Mouse (Mus musculus): Measurements from ENCODE around the gene Cnnm4.

DNA sequence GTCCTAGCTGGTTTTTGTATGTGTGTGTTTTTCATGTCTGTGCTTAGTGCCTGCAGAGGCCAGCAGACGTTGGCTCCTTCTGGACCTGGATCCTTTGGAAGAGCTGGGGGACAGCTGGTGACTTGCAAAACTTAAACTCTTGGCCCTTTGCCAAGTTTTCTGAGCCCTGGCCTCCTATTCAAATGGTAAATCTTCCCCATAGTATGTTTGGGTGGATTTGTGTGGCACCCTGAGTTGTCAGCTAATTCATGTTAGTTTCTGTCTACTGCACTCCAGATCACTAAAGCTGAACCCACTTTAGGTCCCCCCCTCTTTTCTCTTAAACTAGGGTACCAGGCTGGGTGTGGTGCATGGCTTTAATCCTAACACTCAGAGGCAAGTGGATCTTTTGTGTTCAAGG, 56.9 kb downstream of the Cnnm4 start:
- no peak for TF ChIP-seq CTCF (conservative IDR thresholded peaks at IDR 0.05; ENCODE audit: low read length)
- no peak for TF ChIP-seq POU5F1 (IDR thresholded peaks at IDR 0.05; ENCODE audit: borderline replicate concordance, low read length)
- TF ChIP-seq NANOG (IDR thresholded peaks at IDR 0.05; ENCODE audit: borderline replicate concordance, low read length), result no peak

All from E14TG2a.4 (cell line).